Mouse (Mus musculus): ENCODE measurements around the gene Ap2a2. TPM values are rescaled to one million over a fixed set of nuclear protein-coding genes. Genes with fewer than 3 reads are reported as not detected.
"Not testable (repeated sequence)": the region's sequence is repeated elsewhere in the genome, so short reads cannot be mapped to it uniquely, and the experiment has no call there.

Gene Ap2a2
- polyA plus RNA-seq, 1 experiment from 2014 or later: 109 TPM

GRCm38 (mm10) chr7:141581323-141581722, 19.4 kb downstream of the Ap2a2 start:
- Histone ChIP-seq H3K4me3 (replicated peaks) (no peak overlapping the region), H3K27me3 (replicated peaks) (no peaks in the 10 kb centered on the region), H3K9me3 (replicated peaks) (no peaks in the 10 kb centered on the region), H3K4me1 (peaks cover 13% of the 10 kb centered on the region; the same call in 1 of the 2 replicates), H3K4me2 (no peak overlapping the region), H3K27ac (replicated peaks) (no peak overlapping the region), H3K36me3 (no peaks in the 10 kb centered on the region), H3K9ac (replicated peaks) (no peak overlapping the region)
- WGBS: 68% methylated on average over 7 of the region's 7 CpGs
- no peak for ATAC-seq (ENCODE audit: low FRiP score)

- ATAC-seq (ENCODE audit: low FRiP score): no peak
- WGBS: 91% methylated on average over 4 of the region's 5 CpGs
- H3K27ac ChIP-seq (replicated peaks): no peak overlapping the region
Observed at GRCm38 (mm10) chr7:141584048-141584841, 22.3 kb downstream of the Ap2a2 start.

GRCm38 (mm10) chr7:141585288-141585687, 23.3 kb downstream of the Ap2a2 start:
- H3K27ac ChIP-seq (replicated peaks): no peak overlapping the region
- WGBS: 97% methylated on average over 4 of the region's 4 CpGs
- ATAC-seq (ENCODE audit: low FRiP score): no peak

More at GRCm38 (mm10) chr7:141584048-141584841, 22.3 kb downstream of the Ap2a2 start:
- Histone ChIP-seq H3K4me3 (replicated peaks) (no peak overlapping the region), H3K9me3 (replicated peaks) (no peaks in the 10 kb centered on the region), H3K36me3 (peaks cover 11% of the 10 kb centered on the region), H3K4me1 (no peaks in the 10 kb centered on the region), H3K27me3 (replicated peaks) (no peaks in the 10 kb centered on the region), H3K9ac (replicated peaks) (no peak overlapping the region), H3K4me2 (no peak overlapping the region)

GRCm38 (mm10) chr7:141585881-141586280, 23.9 kb downstream of the Ap2a2 start:
- Histone ChIP-seq H3K4me2 (no peak overlapping the region), H3K9me3 (replicated peaks) (no peaks in the 10 kb centered on the region), H3K4me1 (no peaks in the 10 kb centered on the region), H3K4me3 (replicated peaks) (no peak overlapping the region), H3K36me3 (peaks cover 21% of the 10 kb centered on the region), H3K27ac (replicated peaks) (no peak overlapping the region), H3K9ac (replicated peaks) (no peak overlapping the region), H3K27me3 (replicated peaks) (no peaks in the 10 kb centered on the region)
- 97% methylated on average over 1 of the region's 1 CpGs for WGBS
- no peak for ATAC-seq (ENCODE audit: low FRiP score)

More at GRCm38 (mm10) chr7:141585288-141585687, 23.3 kb downstream of the Ap2a2 start:
- H3K4me3 ChIP-seq (replicated peaks): no peak overlapping the region
- H3K36me3 ChIP-seq: peaks cover 16% of the 10 kb centered on the region
- no peak overlapping the region for H3K4me2 ChIP-seq
- no peaks in the 10 kb centered on the region for H3K27me3 ChIP-seq (replicated peaks)
- H3K9ac ChIP-seq (replicated peaks): no peak overlapping the region
- no peaks in the 10 kb centered on the region for H3K4me1 ChIP-seq
- H3K9me3 ChIP-seq (replicated peaks): no peaks in the 10 kb centered on the region

GRCm38 (mm10) chr7:141588890-141589289, 26.9 kb downstream of the Ap2a2 start:
- H3K36me3 ChIP-seq: peaks cover 31% of the 10 kb centered on the region
- H3K4me3 ChIP-seq (replicated peaks): no peak overlapping the region
- no peak overlapping the region for H3K27ac ChIP-seq (replicated peaks)
- 92% methylated on average over 6 of the region's 6 CpGs for WGBS
- no peak overlapping the region for H3K9ac ChIP-seq (replicated peaks)
- no peak overlapping the region for H3K4me2 ChIP-seq
- no peaks in the 10 kb centered on the region for H3K4me1 ChIP-seq
- no peaks in the 10 kb centered on the region for H3K27me3 ChIP-seq (replicated peaks)
- no peak for ATAC-seq (ENCODE audit: low FRiP score)
- no peaks in the 10 kb centered on the region for H3K9me3 ChIP-seq (replicated peaks)

- H3K4me1 ChIP-seq; H3K4me2 ChIP-seq; H3K9me3 ChIP-seq (replicated peaks); ATAC-seq (ENCODE audit: low FRiP score); H3K9ac ChIP-seq (replicated peaks); H3K4me3 ChIP-seq (replicated peaks); H3K27me3 ChIP-seq (replicated peaks); H3K27ac ChIP-seq (replicated peaks): not testable (repeated sequence)
- H3K36me3 ChIP-seq: peaks cover 31% of the 10 kb centered on the region
- 95% methylated on average over 6 of the region's 7 CpGs for WGBS
Observed at GRCm38 (mm10) chr7:141590249-141590648, 28.3 kb downstream of the Ap2a2 start.

GRCm38 (mm10) chr7:141590959-141591358, 29.0 kb downstream of the Ap2a2 start:
- no peak for ATAC-seq (ENCODE audit: low FRiP score)
- WGBS: 96% methylated on average over 8 of the region's 8 CpGs

GRCm38 (mm10) chr7:141592096-141592495, 30.1 kb downstream of the Ap2a2 start:
- no peak overlapping the region for H3K27ac ChIP-seq (replicated peaks)
- H3K9me3 ChIP-seq (replicated peaks): no peaks in the 10 kb centered on the region
- no peaks in the 10 kb centered on the region for H3K4me1 ChIP-seq
- H3K4me3 ChIP-seq (replicated peaks): no peak overlapping the region
- peaks cover 40% of the 10 kb centered on the region for H3K36me3 ChIP-seq
- H3K9ac ChIP-seq (replicated peaks): no peak overlapping the region
- H3K27me3 ChIP-seq (replicated peaks): no peaks in the 10 kb centered on the region
- ATAC-seq (ENCODE audit: low FRiP score): no peak
- H3K4me2 ChIP-seq: no peak overlapping the region
- 94% methylated on average over 1 of the region's 1 CpGs for WGBS

More at GRCm38 (mm10) chr7:141590959-141591358, 29.0 kb downstream of the Ap2a2 start:
- H3K4me1 ChIP-seq: no peaks in the 10 kb centered on the region
- no peak overlapping the region for H3K9ac ChIP-seq (replicated peaks)
- peaks cover 31% of the 10 kb centered on the region for H3K36me3 ChIP-seq
- no peak overlapping the region for H3K27ac ChIP-seq (replicated peaks)
- H3K4me3 ChIP-seq (replicated peaks): no peak overlapping the region
- H3K9me3 ChIP-seq (replicated peaks): no peaks in the 10 kb centered on the region
- H3K4me2 ChIP-seq: no peak overlapping the region
- no peaks in the 10 kb centered on the region for H3K27me3 ChIP-seq (replicated peaks)

- 90% methylated on average over 6 of the region's 6 CpGs for WGBS
- Histone ChIP-seq H3K9me3 (replicated peaks) (no peaks in the 10 kb centered on the region), H3K4me1 (no peaks in the 10 kb centered on the region), H3K27me3 (replicated peaks) (no peaks in the 10 kb centered on the region), H3K9ac (replicated peaks) (no peak overlapping the region), H3K4me2 (no peak overlapping the region), H3K4me3 (replicated peaks) (no peak overlapping the region), H3K36me3 (peaks cover 49% of the 10 kb centered on the region), H3K27ac (replicated peaks) (no peak overlapping the region)
- ATAC-seq (ENCODE audit: low FRiP score): no peak
Observed at GRCm38 (mm10) chr7:141593056-141593455, 31.1 kb downstream of the Ap2a2 start.

- H3K36me3 ChIP-seq: peaks cover 55% of the 10 kb centered on the region
- no peak for ATAC-seq (ENCODE audit: low FRiP score)
- H3K9ac ChIP-seq (replicated peaks): no peak overlapping the region
- no peaks in the 10 kb centered on the region for H3K4me1 ChIP-seq
- H3K27ac ChIP-seq (replicated peaks): no peak overlapping the region
- H3K4me3 ChIP-seq (replicated peaks): no peak overlapping the region
- no peaks in the 10 kb centered on the region for H3K9me3 ChIP-seq (replicated peaks)
- H3K27me3 ChIP-seq (replicated peaks): no peaks in the 10 kb centered on the region
- H3K4me2 ChIP-seq: no peak overlapping the region
- WGBS: 88% methylated on average over 1 of the region's 1 CpGs
Observed at GRCm38 (mm10) chr7:141596971-141597370, 35.0 kb downstream of the Ap2a2 start.

- no peak overlapping the region for H3K4me3 ChIP-seq (replicated peaks)
- H3K27ac ChIP-seq (replicated peaks): no peak overlapping the region
- ATAC-seq (ENCODE audit: low FRiP score): no peak
- H3K4me1 ChIP-seq: no peaks in the 10 kb centered on the region
- H3K9ac ChIP-seq (replicated peaks): no peak overlapping the region
- H3K9me3 ChIP-seq (replicated peaks): no peaks in the 10 kb centered on the region
- H3K27me3 ChIP-seq (replicated peaks): no peaks in the 10 kb centered on the region
- H3K4me2 ChIP-seq: no peak overlapping the region
- peaks cover 61% of the 10 kb centered on the region for H3K36me3 ChIP-seq
- 91% methylated on average over 6 of the region's 6 CpGs for WGBS
Observed at GRCm38 (mm10) chr7:141597563-141597962, 35.6 kb downstream of the Ap2a2 start.

- peaks cover 18% of the 10 kb centered on the region for H3K4me1 ChIP-seq
- no peak overlapping the region for H3K9ac ChIP-seq (replicated peaks)
- H3K27ac ChIP-seq (replicated peaks): no peak overlapping the region
- H3K9me3 ChIP-seq (replicated peaks): no peaks in the 10 kb centered on the region
- WGBS: 87% methylated on average over 4 of the region's 4 CpGs
- ATAC-seq (ENCODE audit: low FRiP score): no peak
- no peak overlapping the region for H3K4me2 ChIP-seq
- no peaks in the 10 kb centered on the region for H3K27me3 ChIP-seq (replicated peaks)
- H3K4me3 ChIP-seq (replicated peaks): no peak overlapping the region
- peaks cover 75% of the 10 kb centered on the region for H3K36me3 ChIP-seq
Observed at GRCm38 (mm10) chr7:141607717-141608116, 45.7 kb downstream of the Ap2a2 start.

Measured in neural tube, embryonic 15.5 days (tissue).